Mouse (Mus musculus) neural tube, embryonic 12.5 days (tissue): ENCODE data around the gene Ing4. TPM values are rescaled to one million over a fixed set of nuclear protein-coding genes. Genes with fewer than 3 reads are reported as not detected.
"Not testable (repeated sequence)": the region's sequence is repeated elsewhere in the genome, so short reads cannot be mapped to it uniquely, and the experiment has no call there.

Experiments
- ATAC-seq: fragments of 200-750 bp; cut with Nextera tagmentation; 2 replicates; pipeline ENCODE4 v1.8.0; 2017; ENCODE audit warnings: low read depth, mild to moderate bottlenecking, moderate TSS enrichment, moderate library complexity; ENCODE audit not compliant: low FRiP score
- H3K27ac ChIP-seq: fragments of 300-500 bp; sonication (generic); 2 replicates; pipeline ENCODE4 v1.5.1; 2016
- H3K27me3 ChIP-seq: fragments of 300-500 bp; sonication (generic); replicated peaks from 2 replicates; pipeline ENCODE4 v1.6.1; 2016; ENCODE audit warnings: mild to moderate bottlenecking
- H3K36me3 ChIP-seq: fragments of 300-500 bp; sonication (generic); 2 replicates; pipeline ENCODE4 v1.6.1; 2016; ENCODE audit warnings: mild to moderate bottlenecking
- H3K4me1 ChIP-seq: fragments of 300-500 bp; sonication (generic); 2 replicates; pipeline ENCODE4 v1.6.1; 2016
- H3K4me2 ChIP-seq: fragments of 300-500 bp; sonication (generic); replicated peaks from 2 replicates; pipeline ENCODE4 v1.6.1; 2016; ENCODE audit warnings: mild to moderate bottlenecking
- H3K4me3 ChIP-seq: fragments of 300-500 bp; sonication (generic); 2 replicates; pipeline ENCODE4 v1.5.1; 2016
- H3K9ac ChIP-seq: fragments of 300-500 bp; sonication (generic); 2 replicates; pipeline ENCODE4 v1.6.1; 2016; ENCODE audit warnings: mild to moderate bottlenecking
- H3K9me3 ChIP-seq: fragments of 300-500 bp; sonication (generic); 2 replicates; pipeline ENCODE4 v1.6.1; 2016; ENCODE audit warnings: mild to moderate bottlenecking
- WGBS: fragments of 180-500 bp; shearing (Covaris S2); methylation state at CpG from one replicate; pipeline ENCODE4 v1.1.7; 2016; 5-methylcytosine and 5-hydroxymethylcytosine counted together
- polyA plus RNA-seq: library from polyadenylated mRNA; unstranded; fragments of >200 nt; fragmentation: Nextera tagmentation; extraction: Ambion mirVana; gene quantifications from 2 replicates; pipeline ENCODE4 v1.2.1, GENCODE M21; 2016

Ing4 gene
- polyA plus RNA-seq, 1 experiment from 2014 or later = 151 TPM

DNA sequence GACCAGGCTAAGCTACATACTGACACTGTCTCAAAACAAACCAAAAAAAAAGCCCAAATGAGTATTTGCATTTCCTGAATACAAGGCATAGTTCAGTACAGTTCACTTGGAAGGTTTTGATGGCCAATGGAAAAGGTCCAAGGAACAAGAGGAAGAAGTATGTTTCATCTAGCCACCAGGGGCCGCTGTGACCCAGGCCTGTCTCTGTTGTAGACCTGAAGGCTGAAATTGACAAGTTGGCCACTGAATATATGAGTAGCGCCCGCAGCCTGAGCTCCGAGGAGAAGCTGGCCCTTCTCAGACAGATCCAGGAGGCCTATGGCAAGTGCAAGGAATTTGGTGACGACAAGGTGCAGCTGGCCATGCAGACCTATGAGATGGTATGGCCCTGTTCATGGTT lies 7.1 kb downstream of the Ing4 start:
- Histone ChIP-seq H3K27ac (no peak overlapping the region), H3K27me3 (no peaks in the 10 kb centered on the region), H3K36me3 (peaks cover 78% of the 10 kb centered on the region), H3K9ac (no peak overlapping the region), H3K9me3 (no peaks in the 10 kb centered on the region), H3K4me2 (no peak overlapping the region), H3K4me1 (no peaks in the 10 kb centered on the region), H3K4me3 (no peak overlapping the region)
- WGBS = 45% methylated on average over 5 of the region's 5 CpGs
- peak; percentile 37; the same call in 1 of the 2 replicates for ATAC-seq

DNA sequence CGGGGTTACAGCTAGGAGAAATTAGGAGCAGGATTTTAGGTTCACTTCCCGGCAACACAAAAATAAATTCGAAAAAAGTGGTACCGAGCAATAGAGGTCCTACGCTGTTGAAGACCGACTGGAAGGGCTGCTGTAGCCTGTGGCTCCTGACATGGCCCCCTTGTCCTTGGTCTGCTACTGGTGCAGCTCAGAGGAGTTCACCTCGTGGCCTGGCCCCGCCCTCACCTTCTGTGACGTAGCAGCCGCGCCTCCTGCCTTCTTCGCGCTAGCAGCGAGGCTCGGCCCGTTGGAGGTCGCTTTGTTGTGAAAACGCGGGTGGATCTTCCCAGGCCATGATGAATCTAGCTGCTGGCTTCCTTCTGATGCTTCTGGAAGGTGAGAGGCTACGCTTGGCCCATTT lies 10.1 kb downstream of the Ing4 start, which contains the start of gene Acrbp:
Acrbp (plus strand) TSS at position 12 of the 400 bp plus-strand sequence.
- no peak within 1 kb of the TSS for H3K4me3 ChIP-seq
- H3K4me1 ChIP-seq = no peaks in the 10 kb centered on the region
- H3K9ac ChIP-seq = no peak within 1 kb of the TSS
- H3K9me3 ChIP-seq = no peaks in the 10 kb centered on the region
- no peak within 1 kb of the TSS for H3K4me2 ChIP-seq
- H3K27ac ChIP-seq = no peak within 1 kb of the TSS
- ATAC-seq = no peak
- H3K27me3 ChIP-seq = no peaks in the 10 kb centered on the region
- WGBS = 34% methylated on average over 20 of the region's 20 CpGs
- H3K36me3 ChIP-seq = peaks cover 93% of the 10 kb centered on the region

DNA sequence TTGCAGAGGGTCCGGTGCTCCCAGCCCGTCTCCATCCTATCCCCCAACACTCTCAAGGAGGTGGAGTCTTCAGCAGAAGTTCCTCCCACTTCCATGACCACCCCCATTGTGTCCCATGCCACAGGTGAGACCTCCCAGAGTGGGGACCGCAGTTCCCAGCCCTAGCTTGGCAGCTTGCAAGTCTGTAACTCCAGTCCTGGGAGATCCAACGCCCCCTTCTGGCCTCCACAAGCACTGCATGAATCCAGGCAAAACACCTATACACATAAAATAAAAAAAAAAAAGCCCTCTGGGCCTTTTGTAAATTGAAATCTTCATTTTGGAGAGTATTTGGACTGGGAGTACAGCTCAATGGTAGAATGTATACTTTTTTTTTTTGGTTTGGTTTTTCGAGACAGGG lies 11.7 kb downstream of the Ing4 start:
- Histone ChIP-seq H3K4me3 (no peak overlapping the region), H3K4me1 (no peaks in the 10 kb centered on the region), H3K36me3 (peaks cover 85% of the 10 kb centered on the region), H3K27me3 (no peaks in the 10 kb centered on the region), H3K27ac (no peak overlapping the region), H3K9ac (no peak overlapping the region), H3K4me2 (no peak overlapping the region), H3K9me3 (no peaks in the 10 kb centered on the region)
- ATAC-seq = no peak
- WGBS = 68% methylated on average over 5 of the region's 5 CpGs

DNA sequence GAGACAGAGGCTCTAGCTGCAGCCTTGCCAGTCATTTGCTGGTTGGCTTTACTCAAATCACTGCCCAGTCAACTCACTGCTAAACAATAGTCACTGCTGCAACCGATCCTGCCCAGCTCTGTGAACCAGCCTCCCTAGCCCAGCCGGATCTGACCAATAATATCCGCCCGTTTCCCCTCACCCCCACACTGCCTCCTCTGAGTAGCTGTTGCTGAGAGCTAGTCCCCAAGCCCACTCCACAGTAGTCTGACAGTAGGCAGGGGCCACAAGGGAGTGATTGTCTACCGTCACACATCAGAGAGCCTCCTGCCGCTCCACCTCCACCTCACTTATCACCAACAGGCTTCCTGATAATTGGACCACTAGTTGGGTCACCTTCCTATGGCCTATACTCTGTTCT lies 21.9 kb downstream of the Ing4 start:
- Histone ChIP-seq H3K9me3 (no peaks in the 10 kb centered on the region), H3K4me1 (0 out of 2 replicates have a peak, but pooled peaks cover 3% of the 10 kb centered on the region), H3K27me3 (no peaks in the 10 kb centered on the region), H3K27ac (no peak overlapping the region), H3K36me3 (no peaks in the 10 kb centered on the region), H3K4me3 (no peak overlapping the region), H3K4me2 (no peak overlapping the region), H3K9ac (no peak overlapping the region)
- 46% methylated on average over 6 of the region's 6 CpGs for WGBS
- peak; percentile 33; the same call in 1 of the 2 replicates for ATAC-seq

DNA sequence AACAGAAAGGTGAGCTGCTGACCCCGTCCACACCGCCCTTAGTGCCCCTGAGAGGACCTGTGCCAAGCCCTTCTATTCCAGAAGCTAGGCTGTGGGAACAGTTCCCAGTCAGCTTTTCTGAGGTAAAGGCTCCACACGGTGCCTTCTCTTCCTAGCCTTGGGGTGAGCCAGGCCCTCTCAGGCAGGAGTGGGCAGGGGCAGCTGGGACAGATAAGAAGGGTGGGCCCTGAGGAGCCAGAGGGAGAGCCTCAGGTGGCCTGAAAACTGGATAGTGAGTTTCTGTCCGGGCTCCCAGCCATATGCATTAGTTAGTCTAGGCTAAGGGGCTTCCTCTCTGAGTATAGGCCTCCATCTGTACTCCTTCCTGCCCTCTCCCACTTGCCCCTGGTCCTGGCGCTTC lies 23.0 kb downstream of the Ing4 start:
- Histone ChIP-seq H3K27me3 (no peaks in the 10 kb centered on the region), H3K9ac (no peak overlapping the region), H3K4me3 (no peak overlapping the region), H3K4me2 (no peak overlapping the region), H3K27ac (no peak overlapping the region), H3K36me3 (no peaks in the 10 kb centered on the region), H3K4me1 (0 out of 2 replicates have a peak, but pooled peaks cover 3% of the 10 kb centered on the region), H3K9me3 (no peaks in the 10 kb centered on the region)
- WGBS = 89% methylated on average over 5 of the region's 5 CpGs
- no peak for ATAC-seq

DNA sequence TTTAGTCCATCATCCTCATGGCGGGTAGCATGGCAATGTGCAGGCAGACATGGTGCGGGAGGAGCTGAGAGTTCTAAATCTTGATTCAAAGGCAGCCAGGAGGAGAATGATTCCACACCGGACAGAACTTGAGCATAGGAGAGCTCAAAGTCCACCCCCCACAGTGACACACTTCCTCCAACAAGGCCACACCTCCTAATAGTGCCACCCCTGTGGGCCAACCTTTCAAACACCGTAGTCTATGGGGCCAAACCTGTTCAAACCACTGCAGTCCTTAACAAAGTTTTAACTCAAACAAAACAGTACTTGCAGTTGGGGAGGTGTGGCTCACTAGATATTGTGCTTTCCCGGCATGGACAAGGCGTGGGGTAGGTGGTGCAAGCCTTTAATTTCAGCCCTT lies 24.3 kb downstream of the Ing4 start:
- Histone ChIP-seq H3K9me3 (no peaks in the 10 kb centered on the region), H3K9ac (no peak overlapping the region), H3K4me1 (0 out of 2 replicates have a peak, but pooled peaks cover 3% of the 10 kb centered on the region), H3K36me3 (no peaks in the 10 kb centered on the region), H3K27ac (no peak overlapping the region), H3K4me3 (no peak overlapping the region), H3K4me2 (no peak overlapping the region), H3K27me3 (no peaks in the 10 kb centered on the region)
- 80% methylated on average over 6 of the region's 6 CpGs for WGBS
- no peak for ATAC-seq

DNA sequence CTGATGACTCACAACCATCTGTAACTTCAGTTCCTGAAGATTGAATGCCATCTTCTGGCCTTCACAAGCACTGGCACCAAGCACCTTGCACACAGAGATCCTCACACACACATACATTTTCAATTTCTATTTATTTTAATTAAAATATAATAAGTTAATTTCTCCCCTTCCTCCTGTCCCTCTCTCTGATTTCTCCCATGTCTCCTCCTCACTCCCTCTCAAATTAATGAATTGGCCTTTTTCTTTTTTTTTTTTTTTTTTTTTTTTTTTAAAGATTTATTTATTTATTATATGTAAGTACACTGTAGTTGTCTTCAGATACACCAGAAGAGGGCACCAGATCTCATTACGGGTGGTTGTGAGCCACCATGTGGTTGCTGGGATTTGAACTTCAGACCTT lies 25.7 kb downstream of the Ing4 start:
- H3K9me3 ChIP-seq, H3K27ac ChIP-seq, H3K27me3 ChIP-seq, H3K36me3 ChIP-seq, ATAC-seq, H3K4me1 ChIP-seq, H3K4me2 ChIP-seq, H3K9ac ChIP-seq, H3K4me3 ChIP-seq: not testable (repeated sequence)
- no CpG with 5 or more reads among the region's 1 CpGs for WGBS

DNA sequence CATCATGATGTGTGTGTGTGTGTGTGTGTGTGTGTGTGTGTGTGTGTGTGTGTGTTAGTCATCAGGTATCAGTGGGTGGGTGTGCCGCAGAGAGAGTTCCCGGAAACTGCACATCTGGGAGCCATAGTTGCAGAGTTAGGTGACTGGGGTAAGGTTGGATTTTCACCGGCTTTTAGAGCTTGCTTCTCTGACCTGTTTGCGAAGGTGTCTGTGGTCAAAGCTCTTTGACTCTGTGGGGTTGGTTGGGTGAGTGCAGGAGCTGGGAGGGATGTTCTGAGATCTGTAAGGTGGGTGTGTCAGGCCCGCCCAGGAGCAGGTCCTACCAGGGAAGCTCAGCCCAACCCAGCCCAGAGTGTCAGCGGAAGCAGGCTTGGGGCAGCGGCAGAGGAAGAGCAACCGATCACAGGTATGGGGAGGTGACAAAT lies 28.0 kb downstream of the Ing4 start, which contains the start of gene Lpar5:
Lpar5 (plus strand) TSS at position 350 of the 425 bp plus-strand sequence.
- 58% methylated on average over 8 of the region's 8 CpGs for WGBS
- ATAC-seq = no peak
- no peaks in the 10 kb centered on the region for H3K9me3 ChIP-seq
- H3K4me3 ChIP-seq = no peak within 1 kb of the TSS
- H3K4me2 ChIP-seq = no peak within 1 kb of the TSS
- H3K27ac ChIP-seq = no peak within 1 kb of the TSS
- no peak within 1 kb of the TSS for H3K9ac ChIP-seq
- peaks cover 10% of the 10 kb centered on the region; the same call in 1 of the 2 replicates for H3K4me1 ChIP-seq
- no peaks in the 10 kb centered on the region for H3K27me3 ChIP-seq
- H3K36me3 ChIP-seq = no peaks in the 10 kb centered on the region

DNA sequence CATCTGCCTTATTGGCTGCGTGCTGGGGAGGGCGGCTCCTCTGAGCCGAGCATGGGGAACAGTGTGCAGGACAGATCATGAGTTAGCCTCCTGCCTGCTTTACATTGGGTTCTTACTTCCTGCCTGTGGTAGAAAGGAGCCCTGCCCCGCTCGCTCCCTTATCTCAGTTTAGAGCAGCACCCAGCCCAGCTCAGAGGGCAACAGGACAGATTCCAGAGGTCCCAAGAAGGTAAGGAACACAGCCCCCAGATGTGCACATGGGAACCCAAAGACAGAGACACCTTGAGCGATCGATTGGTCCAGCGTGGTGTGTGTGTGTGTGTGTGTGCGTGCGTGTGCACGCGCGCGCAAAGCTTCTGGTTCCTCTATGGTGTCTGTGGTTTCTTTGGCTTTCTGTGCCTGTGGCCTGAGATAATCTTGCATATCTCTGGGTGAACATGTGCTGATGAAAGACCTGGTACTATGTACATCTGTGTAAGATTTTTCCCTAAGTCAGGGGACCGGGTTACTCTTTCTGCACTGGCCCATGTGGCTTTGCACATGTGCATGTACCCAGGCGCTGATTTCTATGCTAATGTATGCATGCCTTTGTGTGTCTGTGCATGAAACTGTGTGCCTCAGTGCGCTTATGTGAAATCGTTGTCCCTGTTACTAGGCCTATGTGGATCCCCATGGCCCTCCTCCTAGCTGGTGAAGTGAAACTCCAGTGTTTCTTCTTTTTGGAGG lies 31.8 kb downstream of the Ing4 start:
- Histone ChIP-seq H3K4me2 (no peak overlapping the region), H3K9ac (no peak overlapping the region), H3K4me1 (peaks cover 10% of the 10 kb centered on the region; the same call in 1 of the 2 replicates), H3K27ac (peak overlapping the region; percentile 51; the same call in 1 of the 2 replicates), H3K36me3 (no peaks in the 10 kb centered on the region), H3K4me3 (no peak overlapping the region), H3K27me3 (no peaks in the 10 kb centered on the region), H3K9me3 (no peaks in the 10 kb centered on the region)
- ATAC-seq = peak; percentile 70
- WGBS = 83% methylated on average over 18 of the region's 18 CpGs

DNA sequence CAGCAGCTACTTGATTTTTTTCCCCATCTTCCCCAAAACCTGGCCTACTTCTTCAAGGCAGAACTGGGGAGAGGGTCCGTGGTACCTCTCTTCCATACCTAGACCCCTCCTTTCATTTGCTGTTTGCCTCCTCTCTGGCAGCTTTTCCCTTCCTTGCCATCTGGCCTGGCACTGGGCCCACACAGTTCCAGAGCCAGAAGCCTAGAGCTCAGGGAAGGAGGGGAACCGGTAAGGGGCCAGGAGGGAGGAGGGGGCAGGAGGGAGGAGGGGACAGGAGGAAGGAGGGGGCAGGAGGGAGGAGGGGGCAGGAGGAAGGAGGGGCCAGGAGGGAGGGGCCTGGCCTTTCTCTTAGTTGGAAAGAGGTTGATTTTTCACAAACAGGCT lies 32.3 kb downstream of the Ing4 start:
- Histone ChIP-seq H3K4me1 (peaks cover 10% of the 10 kb centered on the region; the same call in 1 of the 2 replicates), H3K4me2 (no peak overlapping the region; the same call in 1 of the 2 replicates), H3K9me3 (no peaks in the 10 kb centered on the region), H3K27ac (peak overlapping the region; percentile 51; the same call in 1 of the 2 replicates), H3K36me3 (no peaks in the 10 kb centered on the region), H3K9ac (no peak overlapping the region), H3K27me3 (no peaks in the 10 kb centered on the region), H3K4me3 (no peak overlapping the region)
- 22% methylated on average over 2 of the region's 2 CpGs for WGBS
- peak; percentile 68 for ATAC-seq

DNA sequence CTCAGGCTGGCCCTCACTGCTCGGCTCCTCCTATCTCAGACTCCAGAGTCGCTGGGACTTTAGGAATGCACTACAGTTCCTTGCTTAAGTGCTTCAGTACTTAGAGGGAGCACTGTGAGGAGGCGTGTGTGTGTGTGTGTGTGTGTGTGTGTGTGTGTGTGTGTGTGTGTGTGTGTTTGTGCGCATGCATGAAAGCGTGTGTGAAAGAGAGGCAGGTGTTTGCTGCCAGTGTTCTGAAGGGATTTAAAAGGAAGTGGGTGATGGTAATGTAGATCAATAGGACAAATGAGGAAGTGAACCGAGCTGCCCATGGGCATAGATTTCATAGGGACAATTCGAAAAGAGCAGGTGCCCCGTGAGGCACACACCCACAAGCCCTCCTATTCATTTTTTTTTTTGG lies 34.3 kb downstream of the Ing4 start:
- Histone ChIP-seq H3K4me1 (peaks cover 10% of the 10 kb centered on the region; the same call in 1 of the 2 replicates), H3K4me2 (no peak overlapping the region), H3K9me3 (no peaks in the 10 kb centered on the region), H3K4me3 (no peak overlapping the region), H3K36me3 (no peaks in the 10 kb centered on the region), H3K9ac (no peak overlapping the region), H3K27me3 (no peaks in the 10 kb centered on the region), H3K27ac (no peak overlapping the region)
- WGBS = 72% methylated on average over 8 of the region's 8 CpGs
- ATAC-seq = no peak

DNA sequence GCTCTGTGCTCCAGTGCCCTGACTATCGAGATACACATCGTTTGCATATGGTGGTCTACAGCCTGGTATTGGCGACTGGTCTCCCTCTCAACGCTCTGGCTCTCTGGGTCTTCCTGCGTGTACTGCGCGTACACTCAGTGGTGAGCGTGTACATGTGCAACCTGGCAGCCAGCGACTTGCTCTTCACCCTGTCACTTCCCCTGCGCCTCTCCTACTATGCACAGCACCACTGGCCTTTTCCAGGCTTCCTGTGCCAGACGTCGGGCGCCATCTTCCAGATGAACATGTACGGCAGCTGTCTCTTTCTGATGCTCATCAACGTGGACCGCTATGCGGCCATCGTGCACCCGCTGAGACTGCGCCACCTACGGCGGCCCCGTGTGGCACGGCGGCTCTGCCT lies 41.8 kb downstream of the Ing4 start:
- WGBS = 28% methylated on average over 25 of the region's 25 CpGs
- no peaks in the 10 kb centered on the region for H3K9me3 ChIP-seq
- H3K27me3 ChIP-seq = no peaks in the 10 kb centered on the region
- H3K9ac ChIP-seq = peak overlapping the region; percentile 65
- H3K4me3 ChIP-seq = peak overlapping the region; percentile 36
- H3K36me3 ChIP-seq = no peaks in the 10 kb centered on the region
- H3K4me2 ChIP-seq = peak overlapping the region; percentile 67
- H3K4me1 ChIP-seq = no peaks in the 10 kb centered on the region
- ATAC-seq = peak; percentile 48
- peak overlapping the region; percentile 80; the same call in 1 of the 2 replicates for H3K27ac ChIP-seq
